Mouse (Mus musculus) ES-Bruce4 (cell line): ENCODE results near the gene Gcg.

Experiments
- CTCF ChIP-seq: IDR thresholded peaks from one replicate; pipeline ENCODE4 v1.8.1; 2011; ENCODE audit warnings: low read depth, low read length
- EP300 ChIP-seq: IDR thresholded peaks from 2 replicates; pipeline ENCODE4 v1.6.1; 2011; ENCODE audit warnings: low read depth, low read length; ENCODE audit not compliant: insufficient read depth
- POLR2A ChIP-seq: IDR thresholded peaks from one replicate; pipeline ENCODE4 v1.8.1; 2011; ENCODE audit warnings: low read length; ENCODE audit not compliant: insufficient read depth

- no peak for TF ChIP-seq EP300
- no peak for TF ChIP-seq CTCF
- no peak for TF ChIP-seq POLR2A
These were observed 42.5 kb downstream of the Gcg start for GRCm38 (mm10) chr2:62440802-62441544.
